Mouse (Mus musculus) bone marrow macrophage, adult 2 months (primary cell): ENCODE results near the gene Hist4h4. TPM values are rescaled to one million over a fixed set of nuclear protein-coding genes. Genes with fewer than 3 reads are reported as not detected.
"Not testable (repeated sequence)": the region's sequence is repeated elsewhere in the genome, so short reads cannot be mapped to it uniquely, and the experiment has no call there.

ENCODE experiments used
- H3K27ac ChIP-seq: 2 replicates; pipeline ENCODE4 v1.5.1; 2012; ENCODE audit warnings: low read depth, low read length; ENCODE audit not compliant: insufficient read depth
- H3K4me1 ChIP-seq: 2 replicates; pipeline ENCODE4 v1.6.1; 2012; ENCODE audit warnings: low read length; ENCODE audit not compliant: control insufficient read depth, insufficient read depth
- H3K4me3 ChIP-seq: 2 replicates; pipeline ENCODE4 v1.5.1; 2012; ENCODE audit warnings: mild to moderate bottlenecking, low read length, moderate library complexity; ENCODE audit not compliant: insufficient read depth
- CTCF ChIP-seq: IDR thresholded peaks from 2 replicates; pipeline ENCODE4 v1.5.1; 2012; ENCODE audit warnings: low read depth, mild to moderate bottlenecking, low read length, moderate library complexity
- POLR2A ChIP-seq: IDR thresholded peaks from 2 replicates; pipeline ENCODE4 v1.6.1; 2012; ENCODE audit warnings: mild to moderate bottlenecking, low read depth, low read length, borderline replicate concordance
- polyA plus RNA-seq: library from polyadenylated mRNA; stranded (reverse); fragments of >200 nt; gene quantifications from 2 replicates; pipeline ENCODE4 v1.2.4, GENCODE M21; 2012; ENCODE audit not compliant: missing spikeins, insufficient read depth, insufficient read length

Hist4h4 gene
- polyA plus RNA-seq, 1 experiment: 0.51 TPM

- TF ChIP-seq POLR2A (no peak), CTCF (no peak)
- H3K4me1 ChIP-seq: peaks cover 27% of the 10 kb centered on the region
- no peak overlapping the region for H3K27ac ChIP-seq
- H3K4me3 ChIP-seq: no peak overlapping the region
These were observed 2.6 kb upstream of the Hist4h4 start for GRCm38 (mm10) chr6:136806819-136807218.

GRCm38 (mm10) chr6:136805409-136805775, 1.2 kb upstream of the Hist4h4 start:
- peak overlapping the region; percentile 47 for H3K27ac ChIP-seq

GRCm38 (mm10) chr6:136804705-136805408, 642 bp upstream of the Hist4h4 start:
- peak overlapping the region; percentile 45 for H3K4me3 ChIP-seq
- peaks cover 18% of the 10 kb centered on the region for H3K4me1 ChIP-seq
- TF ChIP-seq CTCF: no peak
- TF ChIP-seq POLR2A: no peak
- peak overlapping the region; percentile 87 for H3K27ac ChIP-seq

More at GRCm38 (mm10) chr6:136805409-136805775, 1.2 kb upstream of the Hist4h4 start:
- peak overlapping the region; percentile 45; the same call in 1 of the 2 replicates for H3K4me3 ChIP-seq
- no peak for TF ChIP-seq POLR2A
- TF ChIP-seq CTCF: no peak
- H3K4me1 ChIP-seq: peaks cover 23% of the 10 kb centered on the region

- H3K27ac ChIP-seq: peak overlapping the region; percentile 92
- peaks cover 16% of the 10 kb centered on the region for H3K4me1 ChIP-seq
- H3K4me3 ChIP-seq: peak overlapping the region; percentile 65
- TF ChIP-seq CTCF (no peak), POLR2A (no peak)
These were observed 999 bp downstream of the Hist4h4 start for GRCm38 (mm10) chr6:136803093-136803738.

- TF ChIP-seq POLR2A (no peak), CTCF (no peak)
- no peak overlapping the region for H3K27ac ChIP-seq
- peaks cover 10% of the 10 kb centered on the region for H3K4me1 ChIP-seq
These were observed 2.9 kb downstream of the Hist4h4 start for GRCm38 (mm10) chr6:136801274-136801673.

GRCm38 (mm10) chr6:136800710-136801109, 3.5 kb downstream of the Hist4h4 start:
- no peak for TF ChIP-seq POLR2A
- no peak overlapping the region for H3K27ac ChIP-seq
- H3K4me3 ChIP-seq: no peak overlapping the region
- H3K4me1 ChIP-seq: peaks cover 6% of the 10 kb centered on the region

More at GRCm38 (mm10) chr6:136801274-136801673, 2.9 kb downstream of the Hist4h4 start:
- H3K4me3 ChIP-seq: no peak overlapping the region

GRCm38 (mm10) chr6:136797874-136798693, 6.1 kb downstream of the Hist4h4 start:
- H3K27ac ChIP-seq, H3K4me3 ChIP-seq: not testable (repeated sequence)

GRCm38 (mm10) chr6:136795850-136796249, 8.4 kb downstream of the Hist4h4 start:
- TF ChIP-seq CTCF (no peak), POLR2A (no peak)
- H3K4me1 ChIP-seq: peaks cover 6% of the 10 kb centered on the region; the same call in 1 of the 2 replicates
- no peak overlapping the region for H3K4me3 ChIP-seq
- no peak overlapping the region for H3K27ac ChIP-seq

More at GRCm38 (mm10) chr6:136797874-136798693, 6.1 kb downstream of the Hist4h4 start:
- H3K4me1 ChIP-seq: not testable (repeated sequence)

GRCm38 (mm10) chr6:136795110-136795509, 9.1 kb downstream of the Hist4h4 start:
- no peak overlapping the region for H3K27ac ChIP-seq
- H3K4me3 ChIP-seq: no peak overlapping the region
- peaks cover 6% of the 10 kb centered on the region; the same call in 1 of the 2 replicates for H3K4me1 ChIP-seq
- TF ChIP-seq POLR2A (no peak), CTCF (no peak)
